Mouse (Mus musculus) heart, embryonic 15.5 days (tissue): Measurements from ENCODE around the gene Foxn3. TPM values are rescaled to one million over a fixed set of nuclear protein-coding genes. Genes with fewer than 3 reads are reported as not detected.

Source experiments
- ATAC-seq: fragments of 200-750 bp; cut with Nextera tagmentation; replicated peaks from 2 replicates; pipeline ENCODE4 v1.8.0; 2017; ENCODE audit warnings: low read depth, moderate TSS enrichment; ENCODE audit not compliant: insufficient number of reproducible peaks, insufficient read depth, low FRiP score
- H3K27ac ChIP-seq: fragments of 300-500 bp; sonication (generic); 2 replicates; pipeline ENCODE4 v1.5.1; 2015; ENCODE audit warnings: mild to moderate bottlenecking, inconsistent platforms
- H3K27me3 ChIP-seq: fragments of 300-500 bp; sonication (generic); 2 replicates; pipeline ENCODE4 v1.6.1; 2015; ENCODE audit warnings: inconsistent platforms
- H3K36me3 ChIP-seq: fragments of 300-500 bp; sonication (generic); 2 replicates; pipeline ENCODE4 v1.6.1; 2015; ENCODE audit warnings: mild to moderate bottlenecking, inconsistent platforms
- H3K4me1 ChIP-seq: fragments of 300-500 bp; sonication (generic); replicated peaks from 2 replicates; pipeline ENCODE4 v1.6.1; 2015; ENCODE audit warnings: inconsistent platforms
- H3K4me2 ChIP-seq: fragments of 300-500 bp; sonication (generic); 2 replicates; pipeline ENCODE4 v1.6.1; 2015; ENCODE audit warnings: inconsistent platforms, mild to moderate bottlenecking, moderate library complexity
- H3K4me3 ChIP-seq: fragments of 300-500 bp; sonication (generic); 2 replicates; pipeline ENCODE4 v1.5.1; 2015; ENCODE audit warnings: mild to moderate bottlenecking, inconsistent platforms
- H3K9ac ChIP-seq: fragments of 300-500 bp; sonication (generic); 2 replicates; pipeline ENCODE4 v1.6.1; 2015; ENCODE audit warnings: mild to moderate bottlenecking, inconsistent platforms
- H3K9me3 ChIP-seq: fragments of 300-500 bp; sonication (generic); replicated peaks from 2 replicates; pipeline ENCODE4 v1.6.1; 2016; ENCODE audit warnings: inconsistent platforms
- WGBS: fragments of 180-500 bp; shearing (Covaris S2); methylation state at CpG from one replicate; pipeline ENCODE4 v1.1.7; 2015; ENCODE audit warnings: mixed read lengths; 5-methylcytosine and 5-hydroxymethylcytosine counted together
- polyA plus RNA-seq: library from polyadenylated mRNA; unstranded; fragments of >200 nt; fragmentation: Nextera tagmentation; extraction: Ambion mirVana; gene quantifications from 2 replicates; pipeline ENCODE4 v1.2.1, GENCODE M21; 2015

The Foxn3 gene
- polyA plus RNA-seq, 1 experiment from 2014 or later, result 57.5 TPM

GRCm38 (mm10) chr12:99348940-99349649 is 214.3 kb downstream of the Foxn3 start:
- peaks cover 76% of the 10 kb centered on the region for H3K4me1 ChIP-seq
- no peak for ATAC-seq
- H3K27ac ChIP-seq, result peak overlapping the region; percentile 22; the same call in 1 of the 2 replicates
- no peaks in the 10 kb centered on the region for H3K27me3 ChIP-seq
- H3K36me3 ChIP-seq, result no peaks in the 10 kb centered on the region
- 0 out of 2 replicates have a peak overlapping the region, but pooled peaks have one; percentile 3 for H3K9ac ChIP-seq
- no peak overlapping the region for H3K4me3 ChIP-seq
- 65% methylated on average over 10 of the region's 10 CpGs for WGBS
- no peaks in the 10 kb centered on the region for H3K9me3 ChIP-seq
- H3K4me2 ChIP-seq, result no peak overlapping the region

- Histone ChIP-seq H3K4me2 (no peak overlapping the region), H3K36me3 (no peaks in the 10 kb centered on the region), H3K4me1 (peaks cover 65% of the 10 kb centered on the region), H3K9ac (no peak overlapping the region), H3K27ac (no peak overlapping the region), H3K9me3 (no peaks in the 10 kb centered on the region), H3K4me3 (no peak overlapping the region), H3K27me3 (no peaks in the 10 kb centered on the region)
- no peak for ATAC-seq
- WGBS, result 69% methylated on average over 3 of the region's 3 CpGs
Observed at GRCm38 (mm10) chr12:99347512-99347911, 215.9 kb downstream of the Foxn3 start.

GRCm38 (mm10) chr12:99346982-99347381 is 216.4 kb downstream of the Foxn3 start:
- Histone ChIP-seq H3K36me3 (no peaks in the 10 kb centered on the region), H3K4me1 (peaks cover 63% of the 10 kb centered on the region), H3K9ac (no peak overlapping the region), H3K4me2 (no peak overlapping the region), H3K27me3 (no peaks in the 10 kb centered on the region), H3K9me3 (no peaks in the 10 kb centered on the region), H3K27ac (no peak overlapping the region), H3K4me3 (no peak overlapping the region)
- no peak for ATAC-seq
- WGBS, result 59% methylated on average over 3 of the region's 3 CpGs

- no peak for ATAC-seq
- no peaks in the 10 kb centered on the region for H3K9me3 ChIP-seq
- peak overlapping the region; percentile 39 for H3K27ac ChIP-seq
- H3K4me2 ChIP-seq, result no peak overlapping the region
- peaks cover 6% of the 10 kb centered on the region; the same call in 1 of the 2 replicates for H3K36me3 ChIP-seq
- H3K9ac ChIP-seq, result no peak overlapping the region
- no peak overlapping the region for H3K4me3 ChIP-seq
- H3K27me3 ChIP-seq, result no peaks in the 10 kb centered on the region
- H3K4me1 ChIP-seq, result peaks cover 63% of the 10 kb centered on the region
- WGBS, result 68% methylated on average over 4 of the region's 4 CpGs
Observed at GRCm38 (mm10) chr12:99345323-99345722, 218.1 kb downstream of the Foxn3 start.

GRCm38 (mm10) chr12:99343378-99343777 is 220.0 kb downstream of the Foxn3 start:
- WGBS, result 90% methylated on average over 2 of the region's 2 CpGs
- Histone ChIP-seq H3K4me1 (peaks cover 52% of the 10 kb centered on the region), H3K9ac (no peak overlapping the region), H3K27ac (no peak overlapping the region), H3K36me3 (peaks cover 7% of the 10 kb centered on the region; the same call in 1 of the 2 replicates), H3K9me3 (no peaks in the 10 kb centered on the region), H3K27me3 (no peaks in the 10 kb centered on the region), H3K4me3 (no peak overlapping the region), H3K4me2 (no peak overlapping the region)
- ATAC-seq, result no peak

- peaks cover 49% of the 10 kb centered on the region for H3K4me1 ChIP-seq
- ATAC-seq, result no peak
- no peaks in the 10 kb centered on the region for H3K27me3 ChIP-seq
- H3K9ac ChIP-seq, result no peak overlapping the region
- H3K4me2 ChIP-seq, result no peak overlapping the region
- no peaks in the 10 kb centered on the region for H3K9me3 ChIP-seq
- H3K4me3 ChIP-seq, result no peak overlapping the region
- no peak overlapping the region for H3K27ac ChIP-seq
- peaks cover 7% of the 10 kb centered on the region; the same call in 1 of the 2 replicates for H3K36me3 ChIP-seq
- WGBS, result 25% methylated on average over 3 of the region's 3 CpGs
Observed at GRCm38 (mm10) chr12:99342160-99342559, 221.2 kb downstream of the Foxn3 start.

GRCm38 (mm10) chr12:99341751-99342150 is 221.6 kb downstream of the Foxn3 start:
- no peak for ATAC-seq

GRCm38 (mm10) chr12:99340418-99341182 is 222.8 kb downstream of the Foxn3 start:
- 65% methylated on average over 13 of the region's 13 CpGs for WGBS
- Histone ChIP-seq H3K27ac (no peak overlapping the region), H3K4me1 (peaks cover 49% of the 10 kb centered on the region), H3K36me3 (peaks cover 7% of the 10 kb centered on the region; the same call in 1 of the 2 replicates), H3K9ac (no peak overlapping the region), H3K4me3 (no peak overlapping the region), H3K27me3 (no peaks in the 10 kb centered on the region), H3K9me3 (no peaks in the 10 kb centered on the region), H3K4me2 (no peak overlapping the region)
- no peak for ATAC-seq

More at GRCm38 (mm10) chr12:99341751-99342150, 221.6 kb downstream of the Foxn3 start:
- Histone ChIP-seq H3K9me3 (no peaks in the 10 kb centered on the region), H3K27me3 (no peaks in the 10 kb centered on the region), H3K4me3 (no peak overlapping the region), H3K4me1 (peaks cover 49% of the 10 kb centered on the region), H3K27ac (no peak overlapping the region), H3K36me3 (peaks cover 7% of the 10 kb centered on the region; the same call in 1 of the 2 replicates), H3K4me2 (no peak overlapping the region), H3K9ac (no peak overlapping the region)
- 56% methylated on average over 7 of the region's 7 CpGs for WGBS

- WGBS, result 91% methylated on average over 11 of the region's 11 CpGs
- Histone ChIP-seq H3K27ac (no peak overlapping the region), H3K4me3 (no peak overlapping the region), H3K4me1 (peaks cover 51% of the 10 kb centered on the region), H3K36me3 (peaks cover 7% of the 10 kb centered on the region; the same call in 1 of the 2 replicates), H3K9ac (no peak overlapping the region), H3K27me3 (no peaks in the 10 kb centered on the region), H3K9me3 (no peaks in the 10 kb centered on the region), H3K4me2 (no peak overlapping the region)
- no peak for ATAC-seq
Observed at GRCm38 (mm10) chr12:99339640-99340325, 223.6 kb downstream of the Foxn3 start.

GRCm38 (mm10) chr12:99338754-99339153 is 224.6 kb downstream of the Foxn3 start:
- Histone ChIP-seq H3K4me1 (peaks cover 54% of the 10 kb centered on the region), H3K9me3 (no peaks in the 10 kb centered on the region), H3K36me3 (peaks cover 7% of the 10 kb centered on the region; the same call in 1 of the 2 replicates), H3K9ac (no peak overlapping the region), H3K27me3 (no peaks in the 10 kb centered on the region), H3K27ac (no peak overlapping the region), H3K4me2 (no peak overlapping the region), H3K4me3 (no peak overlapping the region)
- 66% methylated on average over 2 of the region's 2 CpGs for WGBS
- ATAC-seq, result no peak

- Histone ChIP-seq H3K4me3 (no peak overlapping the region), H3K36me3 (peaks cover 7% of the 10 kb centered on the region; the same call in 1 of the 2 replicates), H3K9ac (no peak overlapping the region), H3K9me3 (no peaks in the 10 kb centered on the region), H3K27ac (peak overlapping the region; percentile 71), H3K4me2 (peak overlapping the region; percentile 32; the same call in 1 of the 2 replicates), H3K4me1 (peaks cover 50% of the 10 kb centered on the region), H3K27me3 (no peaks in the 10 kb centered on the region)
- ATAC-seq, result no peak
- 80% methylated on average over 3 of the region's 3 CpGs for WGBS
Observed at GRCm38 (mm10) chr12:99337171-99337435, 226.3 kb downstream of the Foxn3 start.
